Mouse (Mus musculus) E14TG2a.4 (cell line): ENCODE results near the gene Gm5767.

Experiments used
- CTCF ChIP-seq: conservative IDR thresholded peaks from 2 replicates; pipeline ENCODE4 v1.5.1; 2014; ENCODE audit warnings: low read length
- NANOG ChIP-seq: IDR thresholded peaks from 2 replicates; pipeline ENCODE4 v1.6.1; 2014; ENCODE audit warnings: borderline replicate concordance, low read length, mixed read lengths
- POU5F1 ChIP-seq: IDR thresholded peaks from 2 replicates; pipeline ENCODE4 v1.6.1; 2014; ENCODE audit warnings: low read length, borderline replicate concordance

GRCm38 (mm10) chr16:8636867-8637216, 43.7 kb upstream of the Gm5767 start:
- no peak for TF ChIP-seq CTCF
- TF ChIP-seq POU5F1 = no peak
- no peak for TF ChIP-seq NANOG
